Mouse (Mus musculus) CH12.LX (cell line): Measurements from ENCODE around the gene Unk.

Source experiments
- CTCF ChIP-seq, 2 experiments: IDR thresholded peaks in 1 of 2; conservative IDR thresholded peaks in 1 of 2; 2 replicates each; pipeline ENCODE4 v1.5.1; 2011 to 2012; ENCODE audit warnings: low read depth in 2 of 2, low read length in 2 of 2, improper control_type of control experiment in 1 of 2, inconsistent platforms in 1 of 2, mild to moderate bottlenecking in 1 of 2, moderate library complexity in 1 of 2
- EP300 ChIP-seq: IDR thresholded peaks from 2 replicates; pipeline ENCODE4 v1.6.1; 2011; ENCODE audit warnings: low read length, improper control_type of control experiment
- HCFC1 ChIP-seq: IDR thresholded peaks from 2 replicates; pipeline ENCODE4 v1.6.1; 2012; ENCODE audit warnings: low read depth, mild to moderate bottlenecking, inconsistent platforms, low read length, improper control_type of control experiment
- NRF1 ChIP-seq: IDR thresholded peaks from 2 replicates; pipeline ENCODE4 v1.6.1; 2014; ENCODE audit warnings: low read depth, mild to moderate bottlenecking, inconsistent platforms, low read length, improper control_type of control experiment, moderate library complexity
- POLR2A ChIP-seq: IDR thresholded peaks from 2 replicates; pipeline ENCODE4 v1.6.1; 2011; ENCODE audit warnings: low read depth, mild to moderate bottlenecking, improper control_type of control experiment, low read length
- RAD21 ChIP-seq: IDR thresholded peaks from 2 replicates; pipeline ENCODE4 v1.6.1; 2011; ENCODE audit warnings: low read depth, mild to moderate bottlenecking, low read length, improper control_type of control experiment, moderate library complexity
- TBP ChIP-seq: conservative IDR thresholded peaks from 2 replicates; pipeline ENCODE4 v1.6.1; 2011; ENCODE audit warnings: low read depth, low read length, improper control_type of control experiment

GRCm38 (mm10) chr11:116089545-116089944, 59.4 kb downstream of the Unk start:
- TF ChIP-seq POLR2A (no peak), EP300 (no peak), TBP (no peak), RAD21 (no peak), HCFC1 (no peak), CTCF (conservative IDR thresholded peaks at IDR 0.05 in 1 of 2, IDR thresholded peaks at IDR 0.05 in 1 of 2; ENCODE audit: low read depth in 2 of 2, low read length in 2 of 2) (no peak), NRF1 (no peak)
